Mouse (Mus musculus): ENCODE data around the gene Rhag. TPM values are rescaled to one million over a fixed set of nuclear protein-coding genes. Genes with fewer than 3 reads are reported as not detected.

Rhag gene
- polyA plus RNA-seq, 1 experiment from 2014 or later, result 0.13 TPM

GRCm38 (mm10) chr17:40808071-40808470, 2.9 kb upstream of the Rhag start:
- DNase-seq (no peak), ATAC-seq (ENCODE audit: low FRiP score, low TSS enrichment) (no peak)
- Histone ChIP-seq H3K27me3 (ENCODE audit: control insufficient read depth, insufficient read depth, low read length) (no peaks in the 10 kb centered on the region), H3K36me3 (ENCODE audit: control insufficient read depth, insufficient read depth, low read length) (no peaks in the 10 kb centered on the region), H3K4me2 (ENCODE audit: low read length) (no peak overlapping the region), H3K4me1 (ENCODE audit: control insufficient read depth, insufficient read depth, low read length) (no peaks in the 10 kb centered on the region), H3K4me3 (replicated peaks; ENCODE audit: low read depth, low read length) (no peak overlapping the region), H3K9me3 (ENCODE audit: control insufficient read depth, low read length) (no peaks in the 10 kb centered on the region), H3K9ac (replicated peaks; ENCODE audit: low read length) (no peak overlapping the region), H3K27ac (replicated peaks; ENCODE audit: low read depth, low read length) (no peak overlapping the region)

DNA sequence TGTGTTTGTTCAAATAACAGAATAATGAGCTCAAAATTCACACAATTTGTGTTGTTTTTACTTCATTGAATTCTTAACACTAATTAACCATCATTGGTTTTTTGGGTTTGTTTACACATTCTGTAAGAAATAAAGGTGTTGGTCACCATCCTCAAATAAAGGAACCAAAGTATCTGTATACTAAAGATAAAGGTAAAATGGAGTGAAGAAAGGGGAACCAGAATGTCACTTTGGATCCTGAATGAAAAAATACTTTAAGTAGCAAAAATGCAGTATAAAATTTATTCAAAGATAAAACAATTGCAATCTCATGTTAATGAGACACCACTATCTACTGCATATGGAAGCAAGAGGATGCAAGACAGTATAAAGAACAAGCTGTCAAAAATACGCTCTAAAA, 634 bp downstream of the Rhag start:
- 83% methylated on average over 1 of the region's 1 CpGs for WGBS
- no peak for ATAC-seq (ENCODE audit: low FRiP score, low TSS enrichment)

DNA sequence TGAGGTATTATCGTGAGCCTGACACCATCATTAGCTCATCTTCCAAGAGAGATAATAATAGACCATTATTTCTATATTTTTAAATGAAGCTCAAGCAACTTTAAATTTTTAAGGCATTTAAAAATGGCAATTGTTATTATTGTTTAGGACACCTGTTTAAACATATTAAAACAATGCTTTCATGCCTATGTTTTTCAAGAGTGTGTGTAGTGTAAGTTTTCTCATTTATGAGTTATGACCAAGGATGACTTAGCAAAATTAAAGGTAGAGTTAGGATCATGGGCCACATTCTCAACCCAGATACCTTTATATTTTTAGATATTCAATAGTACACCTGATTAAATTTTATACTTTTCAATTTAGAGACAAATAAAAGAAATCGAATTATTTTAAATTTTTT, 1.3 kb downstream of the Rhag start:
- Histone ChIP-seq H3K27me3 (ENCODE audit: control insufficient read depth, insufficient read depth, low read length) (no peaks in the 10 kb centered on the region), H3K9me3 (ENCODE audit: control insufficient read depth, low read length) (no peaks in the 10 kb centered on the region), H3K4me2 (ENCODE audit: low read length) (no peak overlapping the region), H3K4me3 (replicated peaks; ENCODE audit: low read depth, low read length) (no peak overlapping the region), H3K9ac (replicated peaks; ENCODE audit: low read length) (no peak overlapping the region), H3K4me1 (ENCODE audit: control insufficient read depth, insufficient read depth, low read length) (no peaks in the 10 kb centered on the region), H3K36me3 (ENCODE audit: control insufficient read depth, insufficient read depth, low read length) (no peaks in the 10 kb centered on the region), H3K27ac (replicated peaks; ENCODE audit: low read depth, low read length) (no peak overlapping the region)
- 78% methylated on average over 2 of the region's 2 CpGs for WGBS
- no peak for ATAC-seq (ENCODE audit: low FRiP score, low TSS enrichment)
- no peak for DNase-seq

More for the DNA sequence above, 634 bp downstream of the Rhag start:
- Histone ChIP-seq H3K4me1 (ENCODE audit: control insufficient read depth, insufficient read depth, low read length) (no peaks in the 10 kb centered on the region), H3K27ac (replicated peaks; ENCODE audit: low read depth, low read length) (no peak overlapping the region), H3K27me3 (ENCODE audit: control insufficient read depth, insufficient read depth, low read length) (no peaks in the 10 kb centered on the region), H3K9ac (replicated peaks; ENCODE audit: low read length) (no peak overlapping the region), H3K4me3 (replicated peaks; ENCODE audit: low read depth, low read length) (no peak overlapping the region), H3K4me2 (ENCODE audit: low read length) (no peak overlapping the region), H3K9me3 (ENCODE audit: control insufficient read depth, low read length) (no peaks in the 10 kb centered on the region), H3K36me3 (ENCODE audit: control insufficient read depth, insufficient read depth, low read length) (no peaks in the 10 kb centered on the region)
- no peak for DNase-seq

DNA sequence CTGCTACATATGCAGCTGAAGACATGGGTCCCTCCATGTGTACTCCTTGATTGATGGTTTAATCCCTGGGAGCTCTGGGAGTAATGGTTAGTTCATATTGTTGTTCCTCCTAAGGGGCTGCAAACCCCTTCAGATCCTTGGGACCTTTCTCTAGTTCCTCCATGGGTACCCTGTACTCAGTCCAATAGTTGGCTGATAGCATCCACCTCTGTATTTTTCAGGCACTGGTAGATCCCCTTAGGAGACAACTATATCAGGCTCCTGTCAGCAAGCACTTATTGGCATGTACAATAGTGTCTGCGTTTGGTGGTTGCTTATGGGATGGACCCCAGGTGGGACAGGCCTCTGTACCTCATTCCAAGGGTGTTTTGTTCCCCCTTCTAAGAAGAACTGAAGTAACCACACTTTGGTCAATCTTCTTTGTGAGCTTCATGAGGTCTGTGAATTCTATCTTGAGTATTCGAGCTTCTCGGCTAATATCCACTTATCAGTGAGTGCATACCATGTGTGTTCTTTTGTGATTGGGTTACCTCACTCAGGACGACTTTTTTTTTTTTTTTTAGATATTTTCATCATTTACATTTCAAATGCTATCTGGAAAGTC, 6.5 kb downstream of the Rhag start:
- no peaks in the 10 kb centered on the region for H3K36me3 ChIP-seq (ENCODE audit: control insufficient read depth, insufficient read depth, low read length)
- no peak overlapping the region for H3K9ac ChIP-seq (replicated peaks; ENCODE audit: low read length)
- ATAC-seq (ENCODE audit: low FRiP score, low TSS enrichment), result no peak
- H3K4me1 ChIP-seq (ENCODE audit: control insufficient read depth, insufficient read depth, low read length), result no peaks in the 10 kb centered on the region
- WGBS, result 80% methylated on average over 4 of the region's 4 CpGs
- DNase-seq, result no peak
- no peaks in the 10 kb centered on the region for H3K9me3 ChIP-seq (ENCODE audit: control insufficient read depth, low read length)
- H3K4me2 ChIP-seq (ENCODE audit: low read length), result no peak overlapping the region
- no peak overlapping the region for H3K27ac ChIP-seq (replicated peaks; ENCODE audit: low read depth, low read length)
- H3K4me3 ChIP-seq (replicated peaks; ENCODE audit: low read depth, low read length), result no peak overlapping the region
- no peaks in the 10 kb centered on the region for H3K27me3 ChIP-seq (ENCODE audit: control insufficient read depth, insufficient read depth, low read length)

- WGBS, result 87% methylated on average over 9 of the region's 9 CpGs
- Histone ChIP-seq H3K4me3 (replicated peaks; ENCODE audit: low read depth, low read length) (no peak overlapping the region), H3K4me1 (ENCODE audit: control insufficient read depth, insufficient read depth, low read length) (no peaks in the 10 kb centered on the region), H3K27me3 (ENCODE audit: control insufficient read depth, insufficient read depth, low read length) (no peaks in the 10 kb centered on the region), H3K27ac (replicated peaks; ENCODE audit: low read depth, low read length) (no peak overlapping the region), H3K4me2 (ENCODE audit: low read length) (no peak overlapping the region), H3K9me3 (ENCODE audit: control insufficient read depth, low read length) (no peaks in the 10 kb centered on the region), H3K9ac (replicated peaks; ENCODE audit: low read length) (no peak overlapping the region), H3K36me3 (ENCODE audit: control insufficient read depth, insufficient read depth, low read length) (no peaks in the 10 kb centered on the region)
- ATAC-seq (ENCODE audit: low FRiP score, low TSS enrichment) (no peak), DNase-seq (no peak)
Observed at GRCm38 (mm10) chr17:40821477-40821876, 10.6 kb downstream of the Rhag start.

DNA sequence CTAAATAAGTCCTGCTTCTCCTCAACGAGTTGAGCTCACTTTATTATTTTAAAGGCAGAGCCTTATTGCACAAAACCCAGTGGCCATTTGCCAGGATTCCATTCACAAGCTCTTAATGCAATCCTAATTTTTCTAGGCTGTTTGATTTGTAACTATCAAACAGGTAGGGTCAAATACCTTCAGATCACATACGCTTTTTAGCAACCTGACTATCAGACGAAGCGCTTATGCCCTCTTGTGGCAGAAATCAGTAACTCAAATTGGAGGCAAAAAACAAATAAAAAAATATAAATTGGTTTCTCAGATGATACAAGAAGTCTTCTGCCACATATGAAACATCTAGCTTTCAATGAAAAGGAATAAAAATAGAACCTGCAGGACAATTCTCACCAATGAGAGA, 12.9 kb downstream of the Rhag start:
- H3K9ac ChIP-seq (replicated peaks; ENCODE audit: low read length), result no peak overlapping the region

GRCm38 (mm10) chr17:40824549-40824948, 13.6 kb downstream of the Rhag start:
- ATAC-seq (ENCODE audit: low FRiP score, low TSS enrichment) (no peak), DNase-seq (peak; percentile 33)
- H3K9me3 ChIP-seq (ENCODE audit: control insufficient read depth, low read length), result no peaks in the 10 kb centered on the region
- no peak overlapping the region for H3K27ac ChIP-seq (replicated peaks; ENCODE audit: low read depth, low read length)
- H3K27me3 ChIP-seq (ENCODE audit: control insufficient read depth, insufficient read depth, low read length), result no peaks in the 10 kb centered on the region
- no peak overlapping the region for H3K9ac ChIP-seq (replicated peaks; ENCODE audit: low read length)
- no peak overlapping the region for H3K4me3 ChIP-seq (replicated peaks; ENCODE audit: low read depth, low read length)
- no peaks in the 10 kb centered on the region for H3K4me1 ChIP-seq (ENCODE audit: control insufficient read depth, insufficient read depth, low read length)
- WGBS, result 66% methylated on average over 8 of the region's 8 CpGs
- no peak overlapping the region for H3K4me2 ChIP-seq (ENCODE audit: low read length)
- no peaks in the 10 kb centered on the region for H3K36me3 ChIP-seq (ENCODE audit: control insufficient read depth, insufficient read depth, low read length)

More for the DNA sequence above, 12.9 kb downstream of the Rhag start:
- Histone ChIP-seq H3K4me2 (ENCODE audit: low read length) (no peak overlapping the region), H3K27ac (replicated peaks; ENCODE audit: low read depth, low read length) (no peak overlapping the region), H3K4me1 (ENCODE audit: control insufficient read depth, insufficient read depth, low read length) (no peaks in the 10 kb centered on the region), H3K36me3 (ENCODE audit: control insufficient read depth, insufficient read depth, low read length) (no peaks in the 10 kb centered on the region), H3K4me3 (replicated peaks; ENCODE audit: low read depth, low read length) (no peak overlapping the region), H3K9me3 (ENCODE audit: control insufficient read depth, low read length) (no peaks in the 10 kb centered on the region), H3K27me3 (ENCODE audit: control insufficient read depth, insufficient read depth, low read length) (no peaks in the 10 kb centered on the region)
- 28% methylated on average over 4 of the region's 4 CpGs for WGBS
- peak; percentile 58 for DNase-seq
- ATAC-seq (ENCODE audit: low FRiP score, low TSS enrichment), result no peak

DNA sequence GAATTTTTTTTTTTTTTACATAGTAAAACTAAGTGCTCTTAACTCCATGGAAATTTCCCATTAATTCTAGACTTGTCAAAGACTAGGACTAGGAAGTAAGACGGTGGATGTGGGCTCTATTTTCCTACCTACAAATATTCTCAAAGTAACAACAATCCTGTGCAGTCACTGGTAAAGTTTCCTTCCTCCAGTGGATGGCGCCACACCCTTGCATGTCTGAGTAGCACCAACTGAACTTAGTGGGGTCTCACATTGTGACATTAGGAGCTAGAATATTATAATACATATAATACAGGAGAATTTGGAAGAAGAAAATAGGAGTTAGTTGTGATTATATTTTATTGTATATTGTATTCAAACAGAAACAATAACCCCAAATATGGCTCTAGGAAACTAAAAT, 20.9 kb downstream of the Rhag start:
- 52% methylated on average over 2 of the region's 2 CpGs for WGBS
- H3K4me2 ChIP-seq (ENCODE audit: low read length), result no peak overlapping the region
- no peak for ATAC-seq (ENCODE audit: low FRiP score, low TSS enrichment)

GRCm38 (mm10) chr17:40837308-40837707, 26.4 kb downstream of the Rhag start:
- peak; percentile 45 for DNase-seq
- no peak for ATAC-seq (ENCODE audit: low FRiP score, low TSS enrichment)
- Histone ChIP-seq H3K9ac (replicated peaks; ENCODE audit: low read length) (no peak overlapping the region), H3K36me3 (ENCODE audit: control insufficient read depth, insufficient read depth, low read length) (no peaks in the 10 kb centered on the region), H3K27ac (replicated peaks; ENCODE audit: low read depth, low read length) (no peak overlapping the region), H3K4me3 (replicated peaks; ENCODE audit: low read depth, low read length) (no peak overlapping the region), H3K4me1 (ENCODE audit: control insufficient read depth, insufficient read depth, low read length) (no peaks in the 10 kb centered on the region), H3K27me3 (ENCODE audit: control insufficient read depth, insufficient read depth, low read length) (no peaks in the 10 kb centered on the region), H3K4me2 (ENCODE audit: low read length) (no peak overlapping the region), H3K9me3 (ENCODE audit: control insufficient read depth, low read length) (no peaks in the 10 kb centered on the region)

More for the DNA sequence above, 20.9 kb downstream of the Rhag start:
- no peaks in the 10 kb centered on the region for H3K36me3 ChIP-seq (ENCODE audit: control insufficient read depth, insufficient read depth, low read length)
- no peaks in the 10 kb centered on the region for H3K27me3 ChIP-seq (ENCODE audit: control insufficient read depth, insufficient read depth, low read length)
- no peaks in the 10 kb centered on the region for H3K4me1 ChIP-seq (ENCODE audit: control insufficient read depth, insufficient read depth, low read length)
- H3K9ac ChIP-seq (replicated peaks; ENCODE audit: low read length), result no peak overlapping the region
- H3K9me3 ChIP-seq (ENCODE audit: control insufficient read depth, low read length), result no peaks in the 10 kb centered on the region
- no peak for DNase-seq
- no peak overlapping the region for H3K27ac ChIP-seq (replicated peaks; ENCODE audit: low read depth, low read length)
- no peak overlapping the region for H3K4me3 ChIP-seq (replicated peaks; ENCODE audit: low read depth, low read length)

All from midbrain, embryonic 14.5 days (tissue).